Mouse (Mus musculus) forebrain, embryonic 13.5 days (tissue): ENCODE results near the gene Crispld2. TPM values are rescaled to one million over a fixed set of nuclear protein-coding genes. Genes with fewer than 3 reads are reported as not detected.

Experiments used
- ATAC-seq: fragments of 200-750 bp; cut with Nextera tagmentation; 2 replicates; pipeline ENCODE4 v1.8.0; 2017
- H3K27ac ChIP-seq: fragments of 300-500 bp; sonication (generic); 2 replicates; pipeline ENCODE4 v1.5.1; 2015; ENCODE audit warnings: inconsistent platforms, mild to moderate bottlenecking, moderate library complexity
- H3K27me3 ChIP-seq: fragments of 300-500 bp; sonication (generic); 2 replicates; pipeline ENCODE4 v1.6.1; 2015; ENCODE audit warnings: mild to moderate bottlenecking, inconsistent platforms
- H3K36me3 ChIP-seq: fragments of 300-500 bp; sonication (generic); 2 replicates; pipeline ENCODE4 v1.6.1; 2015; ENCODE audit warnings: mild to moderate bottlenecking, inconsistent platforms; ENCODE audit not compliant: poor library complexity, severe bottlenecking
- H3K4me1 ChIP-seq: fragments of 300-500 bp; sonication (generic); 2 replicates; pipeline ENCODE4 v1.6.1; 2015; ENCODE audit warnings: inconsistent platforms
- H3K4me2 ChIP-seq: fragments of 300-500 bp; sonication (generic); 2 replicates; pipeline ENCODE4 v1.6.1; 2015; ENCODE audit warnings: inconsistent platforms, mild to moderate bottlenecking, moderate library complexity
- H3K4me3 ChIP-seq: fragments of 300-500 bp; sonication (generic); 2 replicates; pipeline ENCODE4 v1.5.1; 2015; ENCODE audit warnings: mild to moderate bottlenecking, inconsistent platforms
- H3K9ac ChIP-seq: fragments of 300-500 bp; sonication (generic); 2 replicates; pipeline ENCODE4 v1.6.1; 2015; ENCODE audit warnings: mild to moderate bottlenecking, inconsistent platforms
- H3K9me3 ChIP-seq: fragments of 300-500 bp; sonication (generic); replicated peaks from 2 replicates; pipeline ENCODE4 v1.6.1; 2016; ENCODE audit warnings: inconsistent platforms
- WGBS: fragments of 180-500 bp; shearing (Covaris S2); methylation state at CpG from one replicate; pipeline ENCODE4 v1.1.7; 2015; 5-methylcytosine and 5-hydroxymethylcytosine counted together
- polyA plus RNA-seq: library from polyadenylated mRNA; unstranded; fragments of >200 nt; fragmentation: Nextera tagmentation; extraction: Ambion mirVana; gene quantifications from 2 replicates; pipeline ENCODE4 v1.2.1, GENCODE M21; 2015

Crispld2 gene
- polyA plus RNA-seq, 1 experiment from 2014 or later = 0.90 TPM

DNA sequence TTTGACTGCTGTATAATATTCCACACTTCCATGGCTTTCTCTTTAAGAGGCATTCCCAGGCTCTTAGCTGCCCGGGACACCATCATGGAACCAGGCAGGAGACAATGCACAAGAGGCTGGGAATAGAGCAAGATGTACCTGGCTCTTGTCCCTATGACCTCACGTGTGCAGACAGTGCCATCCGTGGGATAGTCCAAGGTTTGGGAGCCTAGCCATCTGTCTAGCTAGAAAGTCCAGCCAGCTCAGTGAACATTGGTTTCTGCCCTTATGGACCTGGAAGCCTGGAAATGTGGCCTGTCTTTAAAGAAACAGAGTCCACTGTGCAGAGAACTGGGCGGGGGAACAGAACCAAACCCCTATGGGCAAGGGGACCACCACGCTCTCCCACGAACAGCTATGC is 25.5 kb downstream of the Crispld2 start:
- H3K27ac ChIP-seq = no peak overlapping the region
- no peaks in the 10 kb centered on the region for H3K9me3 ChIP-seq
- no peaks in the 10 kb centered on the region for H3K4me1 ChIP-seq
- H3K4me2 ChIP-seq = no peak overlapping the region
- no peak for ATAC-seq
- H3K27me3 ChIP-seq = no peaks in the 10 kb centered on the region
- no peaks in the 10 kb centered on the region for H3K36me3 ChIP-seq
- no peak overlapping the region for H3K4me3 ChIP-seq
- 91% methylated on average over 6 of the region's 6 CpGs for WGBS
- no peak overlapping the region for H3K9ac ChIP-seq

GRCm38 (mm10) chr8:120018379-120018778 is 26.1 kb downstream of the Crispld2 start:
- H3K9me3 ChIP-seq = no peaks in the 10 kb centered on the region
- H3K4me2 ChIP-seq = no peak overlapping the region
- no peak for ATAC-seq
- no peak overlapping the region for H3K4me3 ChIP-seq
- 55% methylated on average over 6 of the region's 6 CpGs for WGBS
- no peaks in the 10 kb centered on the region for H3K36me3 ChIP-seq
- H3K4me1 ChIP-seq = no peaks in the 10 kb centered on the region
- no peak overlapping the region for H3K9ac ChIP-seq
- H3K27me3 ChIP-seq = no peaks in the 10 kb centered on the region
- H3K27ac ChIP-seq = no peak overlapping the region

DNA sequence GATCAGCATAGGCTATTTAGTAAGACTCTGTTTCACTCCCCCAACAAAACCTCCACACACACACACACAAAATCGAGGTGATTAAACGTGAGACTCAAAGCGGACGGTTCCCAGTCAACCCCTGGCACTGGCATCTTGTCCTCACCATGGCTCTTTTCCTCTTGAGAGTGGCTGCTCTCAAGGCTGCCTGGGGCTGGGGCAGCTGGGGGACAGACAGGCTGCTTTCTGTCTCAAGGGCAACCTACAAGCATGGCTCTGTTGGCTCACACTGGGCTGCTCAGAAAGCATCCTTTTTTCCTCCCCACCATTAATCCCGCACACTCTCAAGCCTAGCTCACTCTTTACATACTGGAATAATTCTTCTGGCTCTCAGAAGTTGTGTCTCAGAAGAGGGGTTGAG is 27.1 kb downstream of the Crispld2 start:
- H3K9ac ChIP-seq = no peak overlapping the region
- no peaks in the 10 kb centered on the region for H3K36me3 ChIP-seq
- no peak for ATAC-seq
- no peaks in the 10 kb centered on the region for H3K27me3 ChIP-seq
- no peak overlapping the region for H3K4me2 ChIP-seq
- no peak overlapping the region for H3K4me3 ChIP-seq
- no peak overlapping the region for H3K27ac ChIP-seq
- H3K9me3 ChIP-seq = no peaks in the 10 kb centered on the region
- 83% methylated on average over 5 of the region's 5 CpGs for WGBS
- H3K4me1 ChIP-seq = no peaks in the 10 kb centered on the region

DNA sequence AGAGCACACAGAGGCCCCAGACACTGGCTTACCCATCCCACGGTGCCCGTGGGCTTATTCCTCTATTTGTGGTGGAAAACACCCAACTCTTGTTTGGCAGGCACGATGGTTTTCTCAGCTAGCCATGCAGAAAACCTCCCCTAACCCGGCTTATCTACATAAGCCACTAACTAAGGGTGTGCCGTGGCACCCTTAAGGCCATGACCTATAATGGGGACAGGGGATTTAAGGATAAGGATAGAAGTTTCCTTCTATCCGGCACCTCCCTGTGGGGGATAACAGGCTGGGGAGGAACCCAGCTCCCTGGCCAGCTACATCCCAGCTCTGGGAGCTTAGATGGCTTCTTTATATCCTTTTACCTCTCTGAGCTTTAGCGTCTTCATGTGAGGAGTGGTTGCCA is 28.1 kb downstream of the Crispld2 start:
- no peak for ATAC-seq
- Histone ChIP-seq H3K4me3 (no peak overlapping the region), H3K27me3 (no peaks in the 10 kb centered on the region), H3K36me3 (no peaks in the 10 kb centered on the region), H3K9me3 (no peaks in the 10 kb centered on the region), H3K9ac (no peak overlapping the region), H3K27ac (no peak overlapping the region), H3K4me2 (no peak overlapping the region), H3K4me1 (no peaks in the 10 kb centered on the region)
- 75% methylated on average over 7 of the region's 7 CpGs for WGBS

- H3K27me3 ChIP-seq = no peaks in the 10 kb centered on the region
- no peaks in the 10 kb centered on the region for H3K9me3 ChIP-seq
- 87% methylated on average over 5 of the region's 5 CpGs for WGBS
- H3K36me3 ChIP-seq = no peaks in the 10 kb centered on the region
- no peak overlapping the region for H3K27ac ChIP-seq
- no peak overlapping the region for H3K9ac ChIP-seq
- no peak overlapping the region for H3K4me2 ChIP-seq
- no peak overlapping the region for H3K4me3 ChIP-seq
- ATAC-seq = no peak
- H3K4me1 ChIP-seq = no peaks in the 10 kb centered on the region
Observed at GRCm38 (mm10) chr8:120026199-120026598, 34.0 kb downstream of the Crispld2 start.

GRCm38 (mm10) chr8:120026991-120027390 is 34.8 kb downstream of the Crispld2 start:
- no peaks in the 10 kb centered on the region for H3K4me1 ChIP-seq
- H3K9me3 ChIP-seq = no peaks in the 10 kb centered on the region
- no peaks in the 10 kb centered on the region for H3K27me3 ChIP-seq
- no peak overlapping the region for H3K4me3 ChIP-seq
- no peak overlapping the region for H3K9ac ChIP-seq
- H3K36me3 ChIP-seq = no peaks in the 10 kb centered on the region
- no peak overlapping the region for H3K27ac ChIP-seq
- no peak for ATAC-seq
- WGBS = 93% methylated on average over 6 of the region's 6 CpGs
- H3K4me2 ChIP-seq = no peak overlapping the region

GRCm38 (mm10) chr8:120030447-120030846 is 38.2 kb downstream of the Crispld2 start:
- Histone ChIP-seq H3K9me3 (no peaks in the 10 kb centered on the region), H3K9ac (no peak overlapping the region), H3K27ac (no peak overlapping the region), H3K4me3 (no peak overlapping the region), H3K36me3 (no peaks in the 10 kb centered on the region), H3K4me1 (no peaks in the 10 kb centered on the region), H3K27me3 (no peaks in the 10 kb centered on the region), H3K4me2 (no peak overlapping the region)
- WGBS = 81% methylated on average over 5 of the region's 5 CpGs
- ATAC-seq = no peak

GRCm38 (mm10) chr8:120032549-120033208 is 40.4 kb downstream of the Crispld2 start:
- Histone ChIP-seq H3K4me1 (no peaks in the 10 kb centered on the region), H3K4me3 (no peak overlapping the region), H3K4me2 (no peak overlapping the region), H3K36me3 (no peaks in the 10 kb centered on the region), H3K27ac (no peak overlapping the region), H3K27me3 (no peaks in the 10 kb centered on the region), H3K9ac (no peak overlapping the region), H3K9me3 (no peaks in the 10 kb centered on the region)
- 83% methylated on average over 5 of the region's 5 CpGs for WGBS
- ATAC-seq = no peak

GRCm38 (mm10) chr8:120034471-120034870 is 42.2 kb downstream of the Crispld2 start:
- WGBS = 35% methylated on average over 6 of the region's 6 CpGs
- H3K4me3 ChIP-seq = no peak overlapping the region

DNA sequence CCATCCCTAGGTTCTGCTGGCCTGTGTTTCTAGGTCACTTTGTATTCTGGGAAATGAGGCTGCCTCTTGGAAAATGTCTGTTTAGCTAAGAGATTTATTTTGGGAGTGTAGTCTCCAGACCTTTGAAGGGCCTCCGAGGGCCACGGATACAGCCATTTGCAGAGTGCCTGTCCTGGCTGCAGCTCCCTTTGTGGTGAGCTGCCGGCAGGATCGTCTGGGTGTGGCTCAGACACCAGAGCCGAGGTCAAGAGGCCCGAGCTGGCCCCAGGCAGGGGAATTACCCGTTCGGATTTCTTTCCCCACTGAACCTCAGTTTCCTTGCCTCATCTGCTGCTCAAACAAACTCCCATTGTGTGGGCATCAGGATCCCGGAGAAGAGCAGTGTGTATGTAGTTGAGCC is 43.9 kb downstream of the Crispld2 start:
- H3K4me3 ChIP-seq = no peak overlapping the region
- H3K9ac ChIP-seq = no peak overlapping the region
- no peak overlapping the region for H3K27ac ChIP-seq
- H3K36me3 ChIP-seq = no peaks in the 10 kb centered on the region
- H3K9me3 ChIP-seq = no peaks in the 10 kb centered on the region
- ATAC-seq = no peak
- H3K4me1 ChIP-seq = no peaks in the 10 kb centered on the region
- 36% methylated on average over 9 of the region's 9 CpGs for WGBS
- H3K27me3 ChIP-seq = no peaks in the 10 kb centered on the region
- H3K4me2 ChIP-seq = no peak overlapping the region

More at GRCm38 (mm10) chr8:120034471-120034870, 42.2 kb downstream of the Crispld2 start:
- ATAC-seq = no peak
- Histone ChIP-seq H3K27me3 (no peaks in the 10 kb centered on the region), H3K9me3 (no peaks in the 10 kb centered on the region), H3K36me3 (no peaks in the 10 kb centered on the region), H3K9ac (no peak overlapping the region), H3K4me2 (no peak overlapping the region), H3K4me1 (no peaks in the 10 kb centered on the region), H3K27ac (0 out of 2 replicates have a peak overlapping the region, but pooled peaks have one; percentile 11)

GRCm38 (mm10) chr8:120036578-120036977 is 44.3 kb downstream of the Crispld2 start:
- Histone ChIP-seq H3K4me2 (no peak overlapping the region), H3K9ac (no peak overlapping the region), H3K9me3 (no peaks in the 10 kb centered on the region), H3K27me3 (no peaks in the 10 kb centered on the region), H3K4me1 (no peaks in the 10 kb centered on the region), H3K36me3 (no peaks in the 10 kb centered on the region), H3K27ac (no peak overlapping the region), H3K4me3 (no peak overlapping the region)
- WGBS = 89% methylated on average over 4 of the region's 4 CpGs
- ATAC-seq = no peak

GRCm38 (mm10) chr8:120037199-120037598 is 45.0 kb downstream of the Crispld2 start:
- Histone ChIP-seq H3K27me3 (no peaks in the 10 kb centered on the region), H3K9ac (no peak overlapping the region), H3K4me2 (no peak overlapping the region), H3K4me1 (no peaks in the 10 kb centered on the region), H3K4me3 (no peak overlapping the region), H3K9me3 (no peaks in the 10 kb centered on the region), H3K36me3 (no peaks in the 10 kb centered on the region), H3K27ac (no peak overlapping the region)
- WGBS = 88% methylated on average over 15 of the region's 15 CpGs
- no peak for ATAC-seq

DNA sequence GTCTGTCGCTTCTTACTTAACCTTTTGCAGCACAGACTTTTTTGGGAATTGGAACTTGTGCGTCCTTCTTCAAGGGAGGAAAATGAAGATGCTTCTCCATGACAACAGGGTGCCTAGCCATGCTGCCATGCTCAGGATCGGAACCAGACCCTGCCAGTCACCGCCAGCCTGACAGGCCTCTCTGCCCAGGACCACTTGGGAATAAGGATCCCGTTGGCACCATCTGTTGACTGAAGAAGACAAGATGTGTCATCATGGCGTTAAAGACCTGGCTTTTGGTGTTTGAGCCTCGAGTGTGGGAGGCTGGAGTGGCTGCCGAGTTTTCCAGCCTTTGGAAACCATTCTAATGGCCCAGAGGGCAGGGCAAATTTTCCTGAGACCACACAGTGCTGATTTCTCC is 45.4 kb downstream of the Crispld2 start:
- no peaks in the 10 kb centered on the region for H3K4me1 ChIP-seq
- WGBS = 88% methylated on average over 8 of the region's 8 CpGs
- no peak overlapping the region for H3K9ac ChIP-seq
- no peaks in the 10 kb centered on the region for H3K36me3 ChIP-seq
- no peak overlapping the region for H3K27ac ChIP-seq
- H3K4me2 ChIP-seq = no peak overlapping the region
- no peaks in the 10 kb centered on the region for H3K9me3 ChIP-seq
- H3K4me3 ChIP-seq = no peak overlapping the region
- ATAC-seq = no peak
- H3K27me3 ChIP-seq = no peaks in the 10 kb centered on the region
